Mouse (Mus musculus): ENCODE data around the gene Elane. TPM values are rescaled to one million over a fixed set of nuclear protein-coding genes. Genes with fewer than 3 reads are reported as not detected.

Elane gene
- total and polyA plus RNA-seq, 3 experiments = 0.07 TPM; not detected in 2

- no peaks in the 10 kb centered on the region for H3K36me3 ChIP-seq (ENCODE audit: control insufficient read depth in 1 of 2, insufficient read depth in 2 of 2, low read length in 2 of 2)
- no peaks in the 10 kb centered on the region for H3K79me2 ChIP-seq (ENCODE audit: control insufficient read depth, insufficient read depth, low read length, poor library complexity)
- H3K9me3 ChIP-seq (replicated peaks; ENCODE audit: insufficient read depth, low read length) = no peaks in the 10 kb centered on the region
- H3K27ac ChIP-seq (ENCODE audit: control insufficient read depth, low read depth, low read length) = no peak overlapping the region
- H3K4me3 ChIP-seq (ENCODE audit: control insufficient read depth in 1 of 2, insufficient read depth in 1 of 2, low read depth in 2 of 2, low read length in 2 of 2) = no peak overlapping the region
- TF ChIP-seq ZNF384 (IDR thresholded peaks at IDR 0.05; ENCODE audit: low read depth, low read length) (no peak), RAD21 (IDR thresholded peaks at IDR 0.05; ENCODE audit: low read depth, low read length) (no peak), USF1 (IDR thresholded peaks at IDR 0.05; ENCODE audit: low read depth, low read length) (no peak), CHD2 (IDR thresholded peaks at IDR 0.05; ENCODE audit: low read length) (no peak), POLR2AphosphoS2 (IDR thresholded peaks at IDR 0.05; ENCODE audit: low read length) (no peak), HCFC1 (IDR thresholded peaks at IDR 0.05; ENCODE audit: low read depth, low read length) (no peak), BHLHE40 (IDR thresholded peaks at IDR 0.05; ENCODE audit: borderline replicate concordance, low read depth, low read length) (no peak), CHD1 (IDR thresholded peaks at IDR 0.05; ENCODE audit: low read depth, low read length) (no peak)
- no peaks in the 10 kb centered on the region for H3K27me3 ChIP-seq (ENCODE audit: control insufficient read depth in 1 of 2, insufficient read depth in 2 of 2, low read length in 2 of 2)
- no peak for DNase-seq (ENCODE audit: low read depth, low spot score)
- H3K9ac ChIP-seq (ENCODE audit: control insufficient read depth, low read depth, low read length, poor library complexity, severe bottlenecking) = no peak overlapping the region
- no peaks in the 10 kb centered on the region for H3K4me1 ChIP-seq (ENCODE audit: control insufficient read depth in 1 of 2, insufficient read depth in 2 of 2, low read length in 2 of 2)
Observed at GRCm38 (mm10) chr10:79896306-79896705, 10.3 kb downstream of the Elane start.

DNA sequence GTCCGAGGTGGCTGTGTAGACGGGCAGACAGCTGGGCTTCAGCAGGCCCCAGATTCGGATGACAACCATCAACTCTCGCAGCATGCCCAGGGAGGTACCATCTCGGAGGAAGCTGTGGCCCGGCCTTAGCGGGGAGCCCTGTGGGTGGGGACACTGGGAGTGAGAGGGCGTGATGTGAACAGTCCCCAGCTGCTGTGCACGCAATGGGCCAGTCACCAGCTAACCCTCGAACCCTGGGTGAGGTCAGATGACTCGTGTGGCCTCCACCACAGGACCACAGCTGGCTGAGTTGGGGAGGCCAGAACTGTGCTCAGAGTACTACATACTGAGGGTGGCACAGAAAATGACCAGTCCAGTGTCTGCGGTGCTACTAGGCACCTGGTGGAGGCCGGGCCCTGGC, 10.8 kb downstream of the Elane start:
- Histone ChIP-seq H3K27me3 (ENCODE audit: control insufficient read depth in 1 of 2, insufficient read depth in 2 of 2, low read length in 2 of 2) (no peaks in the 10 kb centered on the region), H3K4me1 (ENCODE audit: control insufficient read depth in 1 of 2, insufficient read depth in 2 of 2, low read length in 2 of 2) (no peaks in the 10 kb centered on the region), H3K36me3 (ENCODE audit: control insufficient read depth in 1 of 2, insufficient read depth in 2 of 2, low read length in 2 of 2) (no peaks in the 10 kb centered on the region), H3K9ac (ENCODE audit: control insufficient read depth, low read depth, low read length, poor library complexity, severe bottlenecking) (no peak overlapping the region), H3K79me2 (ENCODE audit: control insufficient read depth, insufficient read depth, low read length, poor library complexity) (no peaks in the 10 kb centered on the region), H3K27ac (ENCODE audit: control insufficient read depth, low read depth, low read length) (no peak overlapping the region), H3K9me3 (replicated peaks; ENCODE audit: insufficient read depth, low read length) (no peaks in the 10 kb centered on the region), H3K4me3 (ENCODE audit: control insufficient read depth in 1 of 2, insufficient read depth in 1 of 2, low read depth in 2 of 2, low read length in 2 of 2) (no peak overlapping the region)
- no peak for DNase-seq (ENCODE audit: low read depth, low spot score)
- TF ChIP-seq HCFC1 (IDR thresholded peaks at IDR 0.05; ENCODE audit: low read depth, low read length) (no peak), ZNF384 (IDR thresholded peaks at IDR 0.05; ENCODE audit: low read depth, low read length) (no peak), UBTF (IDR thresholded peaks at IDR 0.05; ENCODE audit: borderline replicate concordance, insufficient read depth, low read depth, low read length) (no peak), MAX (IDR thresholded peaks at IDR 0.05; ENCODE audit: low read length) (no peak), SMC3 (IDR thresholded peaks at IDR 0.05; ENCODE audit: low read depth, low read length) (no peak), CHD2 (IDR thresholded peaks at IDR 0.05; ENCODE audit: low read length) (no peak), EP300 (IDR thresholded peaks at IDR 0.05; ENCODE audit: low read depth in 1 of 2, low read length in 2 of 2) (no peak), CHD1 (IDR thresholded peaks at IDR 0.05; ENCODE audit: low read depth, low read length) (no peak), POLR2AphosphoS2 (IDR thresholded peaks at IDR 0.05; ENCODE audit: low read length) (no peak)

DNA sequence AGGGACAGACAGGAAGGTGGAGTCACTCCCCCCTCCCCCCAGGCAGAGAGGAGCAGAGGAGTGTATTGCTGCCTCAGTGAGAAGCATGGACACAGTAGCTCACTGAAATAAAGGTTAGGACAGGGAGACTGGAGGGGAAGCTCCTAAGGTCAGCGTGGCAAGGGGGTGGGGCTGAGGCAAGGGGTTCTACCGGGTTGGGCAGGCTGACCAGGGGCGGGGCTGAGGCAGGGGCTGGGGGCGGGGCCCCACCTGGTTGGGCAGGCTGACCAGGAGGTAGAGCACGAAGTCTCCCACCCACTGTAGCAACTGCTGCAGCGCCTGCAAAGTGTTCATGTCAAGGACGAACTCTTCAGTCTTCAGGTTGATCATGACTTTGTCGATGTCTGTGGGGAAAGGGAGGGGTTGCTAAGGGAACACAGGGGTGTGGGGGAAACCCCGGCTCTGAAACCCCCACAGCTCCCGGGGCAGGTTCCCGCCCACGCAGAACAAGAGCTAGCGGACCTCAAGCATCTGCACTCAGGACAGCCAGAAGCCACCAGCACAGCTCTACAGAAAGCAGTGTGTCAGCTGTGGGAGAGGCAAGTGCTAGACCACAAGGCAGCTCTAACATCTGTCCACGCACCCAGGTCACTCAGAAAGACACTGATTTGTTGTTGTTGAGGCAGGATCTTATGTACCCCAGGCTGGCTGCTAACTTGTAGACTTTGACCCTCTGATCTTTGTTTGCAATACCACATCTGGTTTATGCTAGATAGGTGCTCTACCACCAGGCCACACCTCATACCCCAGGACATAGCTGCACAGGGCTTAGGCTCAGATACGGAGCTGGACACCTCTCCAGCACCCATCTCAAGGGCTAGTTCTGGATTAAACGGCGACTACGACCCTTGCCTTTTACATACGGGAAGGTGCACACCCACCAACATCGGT, 11.5 kb downstream of the Elane start:
- DNase-seq (ENCODE audit: low read depth, low spot score) = no peak
- no peak overlapping the region for H3K27ac ChIP-seq (ENCODE audit: control insufficient read depth, low read depth, low read length)
- H3K4me1 ChIP-seq (ENCODE audit: control insufficient read depth in 1 of 2, insufficient read depth in 2 of 2, low read length in 2 of 2) = no peaks in the 10 kb centered on the region
- TF ChIP-seq TCF12 (IDR thresholded peaks at IDR 0.05; ENCODE audit: low read depth, low read length) = no peak
- H3K9me3 ChIP-seq (replicated peaks; ENCODE audit: insufficient read depth, low read length) = no peaks in the 10 kb centered on the region
- no peaks in the 10 kb centered on the region for H3K36me3 ChIP-seq (ENCODE audit: control insufficient read depth in 1 of 2, insufficient read depth in 2 of 2, low read length in 2 of 2)
- H3K79me2 ChIP-seq (ENCODE audit: control insufficient read depth, insufficient read depth, low read length, poor library complexity) = no peaks in the 10 kb centered on the region
- H3K27me3 ChIP-seq (ENCODE audit: control insufficient read depth in 1 of 2, insufficient read depth in 2 of 2, low read length in 2 of 2) = no peaks in the 10 kb centered on the region
- H3K4me3 ChIP-seq (ENCODE audit: control insufficient read depth in 1 of 2, insufficient read depth in 1 of 2, low read depth in 2 of 2, low read length in 2 of 2) = no peak overlapping the region
- H3K9ac ChIP-seq (ENCODE audit: control insufficient read depth, low read depth, low read length, poor library complexity, severe bottlenecking) = no peak overlapping the region
